Mouse (Mus musculus): ENCODE results near the gene Mcts2.

GRCm38 (mm10) chr2:152678302-152678701, 8.5 kb upstream of the Mcts2 start:
- TF ChIP-seq POLR2A (IDR thresholded peaks at IDR 0.05; ENCODE audit: borderline replicate concordance, insufficient read depth, low read length): no peak
- TF ChIP-seq CTCF (IDR thresholded peaks at IDR 0.05; ENCODE audit: borderline replicate concordance, insufficient read depth, low read depth, low read length): peak; percentile 47; the same call in 1 of the 2 replicates
